Mouse (Mus musculus): ENCODE measurements at regions not wholly inside any gene's neighbourhood (a gene's known extent, or its start where the extent isn't known, plus 50 kb on each side); places are given as distances from the start of the nearest gene placed in this dataset.

DNA sequence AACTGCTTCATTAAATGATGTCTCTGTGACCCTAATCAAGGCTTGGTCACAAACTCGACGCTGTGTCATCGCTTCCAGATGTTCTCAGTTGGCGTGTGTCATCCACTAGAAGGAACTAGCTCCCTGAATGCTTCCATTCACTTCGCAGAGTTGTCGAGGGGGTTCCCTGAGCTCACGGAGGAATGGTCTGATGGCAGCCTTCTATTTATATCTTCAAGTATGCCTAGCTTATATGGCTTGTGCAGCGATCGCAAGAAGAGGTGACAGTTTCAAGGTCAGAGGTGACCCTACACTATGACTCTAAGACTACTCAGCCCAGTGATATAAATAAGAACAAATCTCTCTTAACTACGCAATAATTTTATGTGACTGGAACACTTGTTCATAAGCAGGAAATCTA is 126.3 kb downstream of the Nr4a2 start:
- peak in 1 of 2 experiments; percentile 1 for DNase-seq (ENCODE audit: low spot score in 2 of 2)

GRCm38 (mm10) chr2:56992851-56993250 is 131.0 kb downstream of the Nr4a2 start:
- no peak for DNase-seq (ENCODE audit: low spot score in 2 of 2)

GRCm38 (mm10) chr2:56991821-56992220 is 132.0 kb downstream of the Nr4a2 start:
- no peak for DNase-seq (ENCODE audit: low spot score in 2 of 2)

GRCm38 (mm10) chr2:56990768-56991167 is 133.0 kb downstream of the Nr4a2 start:
- no peak for DNase-seq (ENCODE audit: low spot score in 2 of 2)

DNA sequence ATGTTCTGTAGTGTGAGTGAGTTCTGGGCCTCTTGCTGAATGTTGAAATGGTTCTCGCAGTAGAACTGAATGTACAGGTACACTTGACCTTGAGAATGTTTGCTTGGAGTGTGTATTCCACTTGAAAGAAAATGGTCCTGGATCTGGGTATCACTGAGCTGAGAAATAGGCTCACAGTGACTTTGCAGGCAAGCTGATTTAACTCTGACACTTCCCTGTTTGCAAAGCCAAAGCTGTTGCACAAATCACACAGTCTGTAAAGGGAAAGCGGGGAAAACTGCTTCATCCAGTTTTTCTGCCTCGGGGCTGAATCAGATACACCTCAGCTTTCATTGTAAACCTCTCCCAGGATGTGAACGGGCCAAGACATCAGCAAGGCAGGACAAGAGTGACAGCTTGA is 140.6 kb downstream of the Nr4a2 start:
- DNase-seq (ENCODE audit: low spot score in 2 of 2) = no peak

- DNase-seq (ENCODE audit: low spot score in 2 of 2) = no peak
These were observed 143.2 kb downstream of the Nr4a2 start for GRCm38 (mm10) chr2:56980601-56981000.

- DNase-seq (ENCODE audit: low spot score in 2 of 2) = no peak
These were observed 148.1 kb downstream of the Nr4a2 start for GRCm38 (mm10) chr2:56975680-56976079.

DNA sequence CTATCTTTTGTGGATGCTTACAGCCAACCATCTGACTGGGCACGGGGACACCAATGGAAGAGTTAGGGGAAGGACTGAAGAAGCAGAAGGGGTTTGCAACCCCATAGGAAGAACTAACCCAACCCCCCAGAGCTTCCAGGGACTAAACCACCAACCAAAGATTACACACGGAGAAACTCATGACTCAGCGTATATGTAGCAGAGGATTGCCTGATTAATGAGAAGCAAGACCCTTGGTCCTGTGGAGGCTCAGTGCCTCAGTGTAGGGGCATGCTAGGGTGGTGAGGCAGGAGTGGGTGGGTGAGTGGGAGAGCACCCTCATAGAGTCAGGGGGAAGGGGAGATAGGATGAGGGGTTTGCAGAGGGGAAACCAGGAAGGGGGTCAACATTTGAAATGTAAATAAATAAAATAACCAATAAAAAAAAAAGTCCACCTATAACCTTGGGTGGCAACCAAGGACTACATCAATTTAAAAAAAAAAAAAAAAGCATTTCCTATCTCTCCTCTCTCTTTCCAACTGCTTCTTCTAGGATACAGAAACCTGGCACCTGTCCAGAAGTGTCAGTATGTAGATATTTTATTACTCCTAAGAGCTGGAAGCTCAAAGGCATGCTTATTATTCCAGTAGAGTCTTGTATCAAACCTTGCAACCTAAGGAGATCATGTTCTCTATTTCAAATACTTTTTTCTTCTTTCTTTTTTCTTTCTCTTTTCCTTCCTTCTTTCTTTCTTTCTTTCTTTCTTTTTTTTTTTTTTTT is 159.7 kb downstream of the Nr4a2 start:
- no peak for DNase-seq (ENCODE audit: low spot score in 2 of 2)

DNA sequence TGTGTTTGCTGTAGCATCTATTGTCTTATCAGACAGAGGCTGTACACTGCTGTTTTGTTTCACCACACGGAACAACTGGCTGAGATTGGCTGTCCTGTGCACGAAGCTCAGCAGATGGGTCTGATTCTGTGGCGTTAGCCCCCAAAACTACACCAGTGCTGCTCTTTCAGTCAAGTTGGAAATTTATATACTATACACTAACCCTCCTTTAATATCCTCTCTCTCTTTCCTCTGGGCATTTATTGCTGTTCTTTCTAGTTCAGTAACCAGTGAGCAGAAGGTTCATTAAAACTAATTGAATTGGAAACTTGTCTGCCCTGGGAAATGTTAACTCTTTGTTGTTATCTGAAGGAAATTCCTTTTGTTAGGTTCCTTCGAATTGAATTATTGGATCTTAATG is 164.1 kb downstream of the Nr4a2 start:
- DNase-seq (ENCODE audit: low spot score in 2 of 2) = no peak

GRCm38 (mm10) chr2:56953337-56953736 is 170.5 kb downstream of the Nr4a2 start:
- DNase-seq (ENCODE audit: low spot score in 2 of 2) = no peak

DNA sequence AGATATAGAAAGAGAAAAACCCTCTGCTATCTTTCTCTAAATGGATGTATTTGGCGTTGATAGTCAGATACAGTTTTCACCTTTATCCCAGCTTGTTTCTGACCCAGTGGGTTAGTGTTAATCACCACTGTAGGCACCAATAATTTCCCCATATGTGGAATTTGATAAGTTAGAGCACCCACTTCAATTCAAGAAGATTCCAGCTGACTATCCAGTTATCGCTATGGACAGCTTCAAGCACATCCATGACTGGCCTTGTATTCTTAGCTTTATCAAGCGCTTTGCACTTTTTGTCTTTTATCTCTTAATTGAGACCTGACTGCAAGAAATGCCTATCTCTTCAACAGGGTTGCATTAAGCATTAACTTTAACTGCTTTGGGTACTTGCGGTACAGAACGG is 211.3 kb downstream of the Nr4a2 start:
- no peak for DNase-seq (ENCODE audit: low spot score in 2 of 2)

GRCm38 (mm10) chr2:56909096-56909865 is 214.5 kb downstream of the Nr4a2 start:
- DNase-seq (ENCODE audit: low spot score in 2 of 2) = no peak

DNA sequence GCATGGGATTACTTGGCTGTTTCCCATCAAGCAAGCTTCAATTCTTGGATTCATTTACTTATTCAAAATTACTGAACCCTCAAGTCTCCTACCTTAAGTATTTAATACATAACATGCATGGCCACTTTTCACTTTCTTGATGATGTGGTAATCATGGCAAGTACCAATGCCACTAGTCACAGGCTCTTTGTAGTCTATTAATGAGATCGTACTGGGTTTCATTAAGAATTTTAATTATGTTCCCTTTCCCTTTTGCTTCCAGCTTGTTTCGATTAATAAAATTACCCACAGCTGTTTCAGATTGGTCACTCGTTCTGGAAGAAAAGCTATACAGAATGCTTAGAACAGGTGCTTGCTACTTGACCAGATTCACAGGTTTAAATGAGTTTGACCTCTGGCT is 238.6 kb downstream of the Nr4a2 start:
- no peak for DNase-seq (ENCODE audit: low spot score in 2 of 2)

- DNase-seq (ENCODE audit: low spot score in 2 of 2) = no peak
These were observed 263.0 kb downstream of the Nr4a2 start for GRCm38 (mm10) chr2:56860776-56861175.

GRCm38 (mm10) chr2:56820551-56820950 is 303.3 kb downstream of the Nr4a2 start:
- DNase-seq (ENCODE audit: low spot score in 2 of 2) = no peak

DNA sequence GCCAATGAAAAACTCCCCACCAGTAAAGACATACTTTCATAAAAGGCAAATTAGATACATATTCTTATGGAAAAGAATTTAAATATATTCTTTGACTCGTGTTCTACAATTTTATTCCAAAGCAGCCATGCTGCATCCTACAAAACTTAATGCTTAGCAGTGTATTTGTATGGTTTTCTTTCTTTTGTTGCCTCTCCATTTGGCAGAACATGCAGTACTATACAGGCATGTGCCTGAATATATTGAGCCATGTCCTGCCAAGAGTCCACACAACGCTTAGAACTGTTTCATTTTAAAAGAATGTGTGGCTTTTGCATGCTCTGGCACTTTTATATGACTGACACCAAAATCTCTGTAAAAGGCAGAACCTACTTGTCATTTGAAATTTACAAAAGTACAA is 339.0 kb downstream of the Nr4a2 start:
- DNase-seq (ENCODE audit: low spot score in 2 of 2) = no peak
